Mouse (Mus musculus) embryonic stem cell, embryonic (primary cell): ENCODE measurements around the gene Fbxo21.

Source experiments
- CTCF ChIA-PET, 4 experiments: fragments of 300-600 bp in 2 of 4; fragments of 350-600 bp in 2 of 4; sonication (Branson Sonifier 250); formaldehyde crosslinking; loops; one replicate each; lab custom pipeline; 2022; ENCODE audit warnings: inconsistent platforms in 2 of 4; lab: Charles Lee
- POLR2A ChIA-PET, 4 experiments: fragments of 300-600 bp in 2 of 4; fragments of 350-600 bp in 2 of 4; sonication (Branson Sonifier 250); formaldehyde crosslinking; loops; one replicate each; lab custom pipeline; 2022; ENCODE audit warnings: antibody characterized with exemption in 4 of 4, inconsistent platforms in 1 of 4; lab: Charles Lee

Fbxo21 gene

DNA sequence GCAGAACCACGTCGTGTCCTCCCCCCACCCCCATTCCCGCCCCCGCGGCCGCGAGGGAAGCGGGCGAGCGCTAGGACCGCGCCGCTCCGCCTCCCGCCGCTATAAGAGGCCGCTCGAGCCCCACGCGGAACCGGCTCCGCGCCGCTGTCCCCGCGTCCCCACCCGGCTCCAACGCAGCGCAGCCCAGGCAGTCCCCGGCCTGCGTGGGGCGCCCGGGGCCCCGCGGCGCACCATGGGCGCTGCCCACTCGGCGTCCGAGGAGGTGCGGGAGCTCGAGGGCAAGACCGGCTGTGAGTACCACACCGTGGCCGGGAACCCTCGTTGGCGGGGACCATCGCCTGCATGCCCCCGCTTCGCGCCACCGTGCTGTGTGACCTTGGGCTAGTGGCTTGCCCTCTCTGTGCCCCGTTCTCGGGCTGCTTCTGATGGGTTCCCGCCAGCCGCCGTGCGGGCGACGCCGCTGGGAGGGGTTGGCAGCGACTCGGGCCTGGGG, 51.2 kb downstream of the Fbxo21 start, which contains the start of gene Tesc:
TSS of gene Tesc (plus strand) at position 46 of the 493 bp plus-strand sequence.
- ChIA-PET POLR2A (interaction anchor here in 2 of 4 experiments (1.0 to 3.4 kb wide), 4 partner anchors 9 to 52 kb away, joined by 3 to 21 read pairs (median 4); no protein-coding TSS in a partner anchor), CTCF (interaction anchor here in 2 of 4 experiments (0.6 to 0.8 kb wide), 4 partner anchors 9 to 524 kb away, joined by 3 to 6 read pairs (median 3); no protein-coding TSS in a partner anchor)

DNA sequence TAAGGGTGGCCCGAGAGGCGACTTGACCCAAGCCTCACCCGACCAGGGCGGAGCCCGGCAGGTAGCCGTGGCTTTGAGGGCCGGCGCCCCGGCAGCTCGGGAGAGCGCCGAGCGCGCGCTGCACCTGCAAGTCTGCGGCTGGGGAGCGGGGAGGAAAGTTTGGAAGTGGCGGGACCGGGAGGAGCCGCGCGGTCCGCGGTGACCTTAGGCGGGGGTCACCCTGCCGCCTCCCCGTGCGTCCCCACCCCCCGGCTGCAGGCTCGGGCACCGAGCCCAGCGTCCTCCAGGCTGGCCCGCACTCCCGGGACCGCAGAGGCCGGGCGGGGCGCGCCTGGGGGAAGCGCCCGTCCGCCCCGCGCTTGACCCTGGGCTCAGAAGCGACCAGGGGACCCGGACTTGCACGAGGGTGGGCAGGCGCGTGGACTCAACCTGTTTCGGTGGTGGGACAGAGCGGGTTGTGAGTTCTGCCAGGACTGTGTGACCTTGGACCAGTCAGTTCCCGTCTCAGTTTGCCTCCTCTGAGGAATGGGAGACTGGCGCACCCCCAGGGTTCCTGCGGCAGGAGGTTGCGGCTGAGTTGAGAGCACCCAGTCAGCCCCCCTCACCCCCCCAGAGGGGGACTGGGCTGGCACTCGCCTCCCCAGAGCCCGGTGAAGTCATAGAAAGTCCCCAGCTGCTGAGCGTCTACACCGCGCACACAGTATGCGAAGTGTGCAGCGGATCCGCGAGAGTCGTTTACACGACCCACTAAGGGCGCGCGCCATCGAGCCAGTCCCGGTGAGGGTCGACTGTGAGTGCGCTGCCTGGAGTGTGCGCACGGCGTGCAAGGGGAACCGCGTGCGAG, 51.9 kb downstream of the Fbxo21 start:
- ChIA-PET CTCF (interaction anchor here in 3 of 4 experiments (0.6 to 0.8 kb wide), 3 partner anchors 10 to 524 kb away, joined by 3 read pairs; no protein-coding TSS in a partner anchor), POLR2A (interaction anchor here in 2 of 4 experiments (0.6 to 3.4 kb wide), 4 partner anchors 8 to 472 kb away, joined by 3 to 21 read pairs (median 4); no protein-coding TSS in a partner anchor)

DNA sequence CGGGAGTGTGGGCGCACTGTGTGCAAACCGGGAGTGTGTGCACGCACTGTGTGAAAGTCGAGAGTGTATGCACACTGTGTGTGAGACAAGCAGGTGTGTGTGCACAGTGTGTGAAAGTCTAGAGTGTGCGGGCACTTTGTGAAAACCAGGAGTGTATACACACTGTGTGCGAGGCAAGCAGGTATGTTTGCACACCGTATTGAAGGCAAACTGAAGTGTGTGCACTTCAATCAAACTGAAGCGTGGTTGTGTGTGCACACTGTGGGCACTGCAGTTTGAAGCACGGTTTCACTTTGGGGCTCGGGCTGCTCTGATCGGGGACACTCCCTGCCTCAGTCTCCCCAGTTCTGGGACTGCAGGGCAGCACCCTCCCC, 52.5 kb downstream of the Fbxo21 start:
- POLR2A ChIA-PET = interaction anchor here in 1 of 4 experiments (1.0 kb wide), 1 partner anchor 40 kb away, joined by 3 read pairs; no protein-coding TSS in a partner anchor
- CTCF ChIA-PET = interaction anchor here in 1 of 4 experiments (0.6 kb wide), 1 partner anchor 391 kb away, joined by 3 read pairs; no protein-coding TSS in a partner anchor

DNA sequence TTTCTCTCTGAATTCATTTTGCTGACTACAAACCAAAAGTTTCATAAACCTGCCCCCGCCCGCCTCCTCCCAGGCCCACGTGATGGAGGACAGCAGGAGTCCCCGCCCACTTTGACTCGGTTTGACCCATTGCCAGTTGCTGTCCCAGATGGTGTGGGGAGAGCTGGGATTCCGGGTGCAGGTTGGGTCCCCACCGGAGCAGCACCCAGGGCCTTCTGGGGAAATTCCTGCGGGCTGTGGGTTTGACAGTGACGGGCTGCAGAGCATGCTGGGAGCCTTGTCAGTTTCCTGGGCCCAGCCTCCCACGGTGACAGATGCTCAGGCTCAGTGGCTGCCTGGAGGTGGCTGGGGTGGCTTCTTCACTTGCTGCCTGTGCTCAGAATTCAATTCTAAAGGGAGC, 52.9 kb downstream of the Fbxo21 start:
- ChIA-PET POLR2A (interaction anchor here in 1 of 4 experiments (1.0 kb wide), 1 partner anchor 40 kb away, joined by 3 read pairs; no protein-coding TSS in a partner anchor), CTCF (no interaction called here)

- ChIA-PET POLR2A (interaction anchor here in 1 of 4 experiments (1.0 kb wide), 1 partner anchor 39 kb away, joined by 3 read pairs; no protein-coding TSS in a partner anchor), CTCF (no interaction called here)
These were observed 53.6 kb downstream of the Fbxo21 start for GRCm38 (mm10) chr5:118030022-118030675.

DNA sequence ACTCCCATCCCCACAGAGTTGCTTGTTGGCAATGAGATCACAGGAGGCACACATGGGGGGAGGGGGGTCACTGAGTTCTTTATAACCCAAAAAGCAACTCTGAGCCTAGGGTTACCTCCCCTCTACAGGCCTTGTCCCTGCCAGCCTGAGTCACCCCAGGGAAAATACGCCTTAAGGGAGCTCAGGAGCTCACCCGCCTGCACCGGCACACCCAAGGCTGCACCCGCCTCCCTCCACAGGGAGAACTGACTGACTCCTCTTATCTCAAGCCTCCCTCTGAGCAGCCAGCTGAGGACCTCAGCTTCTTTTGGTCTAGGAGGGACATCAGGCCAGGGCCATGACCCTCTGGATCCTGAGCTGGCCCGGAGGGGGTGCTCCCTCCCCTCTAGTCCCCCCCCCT, 54.5 kb downstream of the Fbxo21 start:
- POLR2A ChIA-PET = interaction anchor here in 1 of 4 experiments (0.6 kb wide), 1 partner anchor 313 kb away, joined by 10 read pairs; no protein-coding TSS in a partner anchor

DNA sequence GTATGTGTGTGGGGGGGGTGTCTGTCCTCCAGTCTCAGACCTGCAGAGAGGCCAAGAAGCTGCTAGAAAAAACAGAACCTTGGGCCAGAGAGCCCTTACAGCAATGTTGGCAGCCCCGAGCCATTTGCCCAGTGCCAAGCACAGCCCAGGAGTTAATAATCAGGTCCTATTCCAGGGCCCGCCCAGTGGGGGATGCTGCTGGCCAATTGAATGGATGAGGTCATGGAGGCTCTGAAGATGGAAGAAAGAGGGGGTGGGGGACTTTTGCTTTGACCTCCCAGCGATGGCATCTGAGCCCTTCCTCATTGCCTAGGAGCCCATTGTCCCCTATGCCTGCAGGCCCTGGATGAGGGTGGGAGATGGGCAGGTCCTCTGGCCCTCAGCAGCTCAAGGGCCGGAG, 55.0 kb downstream of the Fbxo21 start:
- ChIA-PET CTCF (interaction anchor here in 2 of 4 experiments (0.6 to 1.1 kb wide), 3 partner anchors 8 to 160 kb away, joined by 3 to 7 read pairs (median 4); no protein-coding TSS in a partner anchor), POLR2A (interaction anchor here in 1 of 4 experiments (0.6 kb wide), 1 partner anchor 313 kb away, joined by 10 read pairs; no protein-coding TSS in a partner anchor)

More for the DNA sequence above, 54.5 kb downstream of the Fbxo21 start:
- CTCF ChIA-PET = interaction anchor here in 2 of 4 experiments (0.6 to 1.1 kb wide), 2 partner anchors 9 to 19 kb away, joined by 3 to 7 read pairs; no protein-coding TSS in a partner anchor

- POLR2A ChIA-PET = no interaction called here
- CTCF ChIA-PET = interaction anchor here in 2 of 4 experiments (0.6 to 1.6 kb wide), 2 partner anchors 34 to 439 kb away, joined by 3 to 7 read pairs; no protein-coding TSS in a partner anchor
These were observed 56.8 kb downstream of the Fbxo21 start for GRCm38 (mm10) chr5:118033328-118033727.

DNA sequence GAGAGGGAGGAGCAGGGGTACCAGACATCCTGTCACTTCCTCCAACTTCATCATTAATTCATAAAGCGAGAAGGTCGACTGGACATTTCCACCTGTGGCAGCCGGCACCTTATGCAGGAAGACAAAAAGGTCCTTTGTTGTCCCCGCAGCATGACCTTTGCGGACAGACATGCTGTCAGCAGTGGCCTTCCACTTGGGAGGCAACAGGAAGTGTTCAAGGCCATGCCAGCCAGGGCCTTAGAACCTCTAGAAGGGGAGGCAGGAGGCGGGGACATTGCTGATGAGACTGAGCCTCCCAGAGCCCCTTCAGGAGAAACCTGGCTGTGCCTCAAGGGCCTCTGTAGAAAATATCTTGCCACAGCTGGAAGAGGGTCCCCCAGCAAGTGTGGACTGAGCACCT, 57.2 kb downstream of the Fbxo21 start:
- POLR2A ChIA-PET = interaction anchor here in 1 of 4 experiments (0.6 kb wide), 1 partner anchor 10 kb away, joined by 3 read pairs; no protein-coding TSS in a partner anchor
- CTCF ChIA-PET = interaction anchor here in 2 of 4 experiments (0.6 to 1.6 kb wide), 2 partner anchors 33 to 438 kb away, joined by 3 to 7 read pairs; no protein-coding TSS in a partner anchor

DNA sequence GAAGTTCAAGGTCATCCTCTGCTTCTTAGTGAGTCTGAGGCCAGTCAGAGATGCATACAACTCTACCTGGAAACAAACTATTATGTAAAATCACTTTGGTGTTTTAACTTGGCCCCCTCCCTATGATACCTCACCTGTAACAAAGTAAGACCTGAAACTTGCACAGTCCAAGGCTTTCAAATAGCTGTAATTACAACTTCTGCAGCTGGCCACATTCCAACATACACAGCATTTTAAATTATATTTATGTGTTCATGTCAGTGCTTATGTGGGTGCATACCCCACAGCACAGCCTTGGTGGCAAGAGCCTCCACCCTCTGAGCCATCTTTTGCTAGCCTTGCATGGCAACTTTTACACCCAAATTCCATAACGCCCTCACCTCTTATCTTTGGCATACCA, 58.1 kb downstream of the Fbxo21 start:
- ChIA-PET CTCF (interaction anchor here in 3 of 4 experiments (1.6 to 4.1 kb wide), 4 partner anchors 32 kb away, joined by 6 to 26 read pairs (median 8); no protein-coding TSS in a partner anchor), POLR2A (interaction anchor here in 1 of 4 experiments (1.0 to 3.7 kb wide), 2 partner anchors 8 to 9 kb away, joined by 3 to 21 read pairs; partner anchors contain the start of gene Tesc)

- ChIA-PET POLR2A (interaction anchor here (0.6 to 3.7 kb wide), 14 partner anchors 9 to 1362 kb away, joined by 3 to 21 read pairs (median 4); partner anchors contain the start of gene Tesc (in 1 of the 4)), CTCF (interaction anchor here (0.6 to 4.1 kb wide), 7 partner anchors 31 to 531 kb away, joined by 3 to 26 read pairs (median 7); no protein-coding TSS in a partner anchor)
These were observed 59.3 kb downstream of the Fbxo21 start for GRCm38 (mm10) chr5:118035786-118036185.

GRCm38 (mm10) chr5:118036888-118037797, 60.6 kb downstream of the Fbxo21 start:
- ChIA-PET POLR2A (interaction anchor here (0.5 to 3.7 kb wide), 28 partner anchors 10 to 1651 kb away, joined by 3 to 21 read pairs (median 3); partner anchors contain the start of genes Tesc (in 2 of the 4) and Fbxo21 (in 1 of the 4)), CTCF (interaction anchor here (0.5 to 4.1 kb wide), 17 partner anchors 12 to 1778 kb away, joined by 3 to 26 read pairs (median 5); no protein-coding TSS in a partner anchor)

DNA sequence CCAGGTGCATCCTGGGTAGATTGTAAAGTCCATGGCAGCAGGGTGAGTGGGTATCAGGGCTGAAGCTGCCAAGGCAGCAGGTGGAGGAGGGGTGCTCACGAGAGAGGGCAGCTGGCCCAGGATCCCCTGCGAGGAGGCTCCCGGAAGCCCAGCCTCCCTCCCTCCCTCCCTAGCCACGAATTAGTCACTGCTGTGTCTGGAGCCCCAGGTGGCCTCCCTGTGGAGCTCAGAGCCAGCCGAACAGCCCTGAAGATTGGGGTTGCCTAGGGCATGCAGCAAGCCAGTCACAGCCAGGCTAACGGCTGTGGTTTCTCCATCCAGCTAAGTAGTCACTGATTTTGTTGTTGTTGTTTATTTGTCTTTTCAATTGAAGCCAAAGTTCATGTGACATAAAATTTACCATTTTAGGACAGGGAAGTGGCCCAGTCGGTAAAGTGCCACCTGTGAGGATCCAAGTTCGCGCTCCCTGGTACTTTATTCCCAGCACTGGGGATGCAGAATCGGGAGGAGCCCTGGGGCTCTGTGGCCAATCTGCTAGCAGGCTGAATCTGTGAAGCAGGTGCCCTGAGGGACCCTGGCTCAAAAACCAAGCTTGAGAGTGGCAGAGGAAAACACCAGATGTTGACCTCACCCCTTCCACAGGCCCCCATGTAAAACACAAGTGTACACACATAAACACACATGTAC, 61.4 kb downstream of the Fbxo21 start:
- CTCF ChIA-PET = interaction anchor here (0.5 to 4.1 kb wide), 11 partner anchors 12 to 943 kb away, joined by 3 to 26 read pairs (median 7); no protein-coding TSS in a partner anchor
- POLR2A ChIA-PET = interaction anchor here in 3 of 4 experiments (0.5 to 3.7 kb wide), 15 partner anchors 11 to 1835 kb away, joined by 3 to 21 read pairs (median 3); partner anchors contain the start of genes Fbxo21 (in 1 of the 3) and Tesc (in 1 of the 3)

- CTCF ChIA-PET = no interaction called here
- POLR2A ChIA-PET = interaction anchor here in 1 of 4 experiments (1.8 kb wide), 1 partner anchor 18 kb away, joined by 5 read pairs; no protein-coding TSS in a partner anchor
These were observed 62.7 kb downstream of the Fbxo21 start for GRCm38 (mm10) chr5:118039241-118039668.

- POLR2A ChIA-PET = interaction anchor here in 1 of 4 experiments (0.6 to 1.2 kb wide), 2 partner anchors 22 to 28 kb away, joined by 3 read pairs; no protein-coding TSS in a partner anchor
- CTCF ChIA-PET = interaction anchor here in 1 of 4 experiments (1.2 kb wide), 1 partner anchor 24 kb away, joined by 4 read pairs; no protein-coding TSS in a partner anchor
These were observed 66.1 kb downstream of the Fbxo21 start for GRCm38 (mm10) chr5:118042599-118042998.
